ENCODE assay signal across 8 mouse cellular contexts in the genomic region with DNA sequence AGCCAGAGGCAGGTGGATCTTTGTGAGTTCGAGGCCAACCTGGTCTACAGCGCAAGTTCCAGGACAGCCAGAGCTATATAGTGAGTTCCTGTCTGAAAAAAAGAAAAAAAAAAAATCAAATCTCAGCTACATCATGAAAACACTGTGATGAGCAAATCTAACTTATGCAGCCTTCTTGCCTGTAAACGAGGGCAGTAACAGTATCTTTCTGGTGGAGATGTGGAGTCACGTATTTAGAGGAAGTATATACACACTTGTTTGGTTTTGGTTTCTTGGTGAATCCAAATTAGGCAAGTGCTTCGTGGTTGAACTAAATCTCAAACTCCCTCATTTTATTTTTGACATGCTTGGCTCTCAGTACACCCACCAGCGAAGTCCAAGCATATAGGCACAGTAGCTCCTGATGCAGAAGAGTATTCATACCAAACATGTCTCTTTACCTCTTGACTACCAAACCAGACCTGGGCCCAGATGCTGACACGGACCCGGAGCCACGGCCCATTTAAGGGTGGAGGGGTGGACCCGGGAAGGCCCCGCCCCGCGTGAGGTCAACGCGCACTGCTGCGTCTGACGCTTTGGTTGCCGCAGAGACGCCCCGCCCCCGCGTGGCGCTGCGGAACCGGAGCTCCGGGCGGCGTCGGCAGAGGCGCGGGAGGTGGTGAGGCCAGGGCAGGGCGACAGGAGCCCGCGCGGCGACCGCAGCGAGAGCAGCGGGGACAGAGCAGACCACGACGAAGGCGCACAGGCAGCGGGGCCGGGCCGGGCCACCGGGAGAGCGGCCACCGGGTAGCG. TPM values are rescaled to one million over a fixed set of nuclear protein-coding genes. Genes with fewer than 3 reads are reported as not detected.
A peak's percentile ranks its signal among the peaks of the same experiment; 100 is the strongest.
DNase-seq lines count a peak whose midpoint lies in the region; ATAC-seq lines count a peak whose summit lies in the region.

A gene (plus strand): TSS at position 605 of the 792 bp plus-strand sequence.

- peak within 1 kb of the TSS; percentile 90 for H3K27ac ChIP-seq in hindbrain, embryonic 15.5 days (replicated peaks)

- H3K27me3 ChIP-seq in hindbrain, embryonic 15.5 days = no peaks in the 10 kb centered on the region

- peak within 1 kb of the TSS; percentile 91 for H3K4me3 ChIP-seq in hindbrain, embryonic 15.5 days

- DNase-seq in R1 (ENCODE audit: low read depth, low spot score) = peak; percentile 91
- peak; percentile 97 to 99 for DNase-seq in cerebellum, postnatal 25 days
- peak; percentile 96 to 97 for DNase-seq in frontal cortex, postnatal 36 days (ENCODE audit: low spot score in 2 of 2)
- DNase-seq in left cerebral cortex, adult 11 months (ENCODE audit: low spot score) = peak; percentile 93
- DNase-seq in lung, postnatal 4 days = peak; percentile 97
- peak; percentile 81 for DNase-seq in retina, postnatal 7 days (ENCODE audit: low read depth, low spot score)
- peak; percentile 91 for DNase-seq in urinary bladder, adult 2 months (ENCODE audit: low spot score)

- H3K9ac ChIP-seq in hindbrain, embryonic 15.5 days = peak within 1 kb of the TSS; percentile 97

- H3K36me3 ChIP-seq in hindbrain, embryonic 15.5 days = peaks cover 2% of the 10 kb centered on the region; the same call in 1 of the 2 replicates

- peak within 1 kb of the TSS; percentile 78 for H3K4me2 ChIP-seq in hindbrain, embryonic 15.5 days

- H3K9me3 ChIP-seq in hindbrain, embryonic 15.5 days = no peaks in the 10 kb centered on the region

- WGBS in hindbrain, embryonic 15.5 days = 5% methylated on average over 49 of the region's 49 CpGs

- peaks cover 35% of the 10 kb centered on the region for H3K4me1 ChIP-seq in hindbrain, embryonic 15.5 days (replicated peaks)

- ATAC-seq in hindbrain, embryonic 15.5 days (ENCODE audit: low FRiP score, low read depth) = peak; percentile 96

RNA-seq across cellular contexts. Expression of the gene that starts here (rescaled TPM):
- 120 and 124 TPM in 2 replicates for polyA plus RNA-seq in hindbrain, embryonic 15.5 days (2015; fragmentation: Nextera tagmentation; extraction: Ambion mirVana)
- 148 and 178 TPM in 2 replicates for polyA plus RNA-seq in urinary bladder, adult 2 months (2012; rRNA removed)

Comparison
In these comparisons a context has a peak if more than half of its experiments do, and no peak if none do; other contexts are left out.
1. Peak in every context shown above with its lines: DNase-seq, ATAC-seq, H3K4me3 ChIP-seq and H3K27ac ChIP-seq.